Mouse (Mus musculus) stomach, postnatal 0 days (tissue): ENCODE results near the gene Sept9. TPM values are rescaled to one million over a fixed set of nuclear protein-coding genes. Genes with fewer than 3 reads are reported as not detected.

Experiments
- ATAC-seq: fragments of 200-750 bp; cut with Nextera tagmentation; 2 replicates; pipeline ENCODE4 v1.8.0; 2017; ENCODE audit not compliant: low FRiP score, low TSS enrichment
- DNase-seq: peaks from one replicate; pipeline ENCODE4 v3.0.0-alpha.2; 2016; ENCODE audit warnings: low spot score
- H3K27ac ChIP-seq: fragments of 300-500 bp; sonication (generic); replicated peaks from 2 replicates; pipeline ENCODE4 v1.5.1; 2014; ENCODE audit warnings: mild to moderate bottlenecking, control low read depth
- H3K27me3 ChIP-seq: fragments of 300-500 bp; sonication (generic); 2 replicates; pipeline ENCODE4 v1.6.1; 2014; ENCODE audit warnings: low read length; ENCODE audit not compliant: control insufficient read depth, insufficient read depth
- H3K36me3 ChIP-seq: fragments of 300-500 bp; sonication (generic); 2 replicates; pipeline ENCODE4 v1.6.1; 2014; ENCODE audit warnings: low read length, mixed read lengths; ENCODE audit not compliant: control insufficient read depth, insufficient read depth
- H3K4me1 ChIP-seq: fragments of 300-500 bp; sonication (generic); replicated peaks from 2 replicates; pipeline ENCODE4 v1.6.1; 2014; ENCODE audit warnings: antibody characterized with exemption; ENCODE audit not compliant: control insufficient read depth, insufficient read depth
- H3K4me2 ChIP-seq: fragments of 300-500 bp; sonication (generic); replicated peaks from 2 replicates; pipeline ENCODE4 v1.6.1; 2014; ENCODE audit warnings: low read depth, mild to moderate bottlenecking, control low read depth, moderate library complexity
- H3K4me3 ChIP-seq: fragments of 300-500 bp; sonication (generic); 2 replicates; pipeline ENCODE4 v1.5.1; 2014; ENCODE audit warnings: low read depth, low read length, control low read depth
- H3K9ac ChIP-seq: fragments of 300-500 bp; sonication (generic); 2 replicates; pipeline ENCODE4 v1.6.1; 2014; ENCODE audit warnings: mild to moderate bottlenecking, low read length, control low read depth, mixed read lengths
- H3K9me3 ChIP-seq: fragments of 300-500 bp; sonication (generic); 2 replicates; pipeline ENCODE4 v1.6.1; 2016; ENCODE audit warnings: low read length; ENCODE audit not compliant: control insufficient read depth
- CTCF ChIP-seq: IDR thresholded peaks from 2 replicates; pipeline ENCODE4 v1.5.1; 2016; ENCODE audit warnings: antibody characterized with exemption, low read depth, mild to moderate bottlenecking, moderate library complexity
- EP300 ChIP-seq: optimal IDR thresholded peaks from 2 replicates; pipeline ENCODE3; 2016; ENCODE audit warnings: antibody characterized with exemption
- WGBS: fragments of 180-500 bp; shearing (Covaris S2); extraction: QIAGEN DNeasy Blood & Tissue Kit; methylation state at CpG from one replicate; pipeline ENCODE4 v1.1.7; 2014; 5-methylcytosine and 5-hydroxymethylcytosine counted together
- polyA plus RNA-seq: library from polyadenylated mRNA; unstranded; fragments of >200 nt; fragmentation: Nextera tagmentation; extraction: Ambion mirVana; gene quantifications from 2 replicates; pipeline ENCODE4 v1.2.1, GENCODE M21; 2015

Gene Sept9
- polyA plus RNA-seq, 1 experiment from 2014 or later: 42.9 TPM

GRCm38 (mm10) chr11:117256088-117256487, 56.6 kb downstream of the Sept9 start:
- H3K4me3 ChIP-seq: no peak overlapping the region
- no peaks in the 10 kb centered on the region; the same call in none of the 2 replicates for H3K4me1 ChIP-seq
- 59% methylated on average over 9 of the region's 9 CpGs for WGBS
- no peaks in the 10 kb centered on the region for H3K36me3 ChIP-seq
- TF ChIP-seq CTCF: no peak
- no peak for TF ChIP-seq EP300
- H3K27me3 ChIP-seq: no peaks in the 10 kb centered on the region
- H3K27ac ChIP-seq: peak overlapping the region; percentile 40; the same call in 1 of the 2 replicates
- no peak overlapping the region for H3K4me2 ChIP-seq
- DNase-seq (no peak), ATAC-seq (no peak)
- H3K9ac ChIP-seq: no peak overlapping the region
- H3K9me3 ChIP-seq: no peaks in the 10 kb centered on the region

- no peak overlapping the region for H3K27ac ChIP-seq
- 99% methylated on average over 6 of the region's 6 CpGs for WGBS
- DNase-seq: no peak
- no peaks in the 10 kb centered on the region for H3K36me3 ChIP-seq
- no peak overlapping the region for H3K4me2 ChIP-seq
- TF ChIP-seq CTCF (no peak), EP300 (no peak)
- H3K27me3 ChIP-seq: no peaks in the 10 kb centered on the region
- no peak for ATAC-seq
- H3K4me1 ChIP-seq: no peaks in the 10 kb centered on the region; the same call in none of the 2 replicates
- H3K9ac ChIP-seq: no peak overlapping the region
- no peak overlapping the region for H3K4me3 ChIP-seq
- H3K9me3 ChIP-seq: no peaks in the 10 kb centered on the region
Measured at GRCm38 (mm10) chr11:117256840-117257239, 57.4 kb downstream of the Sept9 start.

DNA sequence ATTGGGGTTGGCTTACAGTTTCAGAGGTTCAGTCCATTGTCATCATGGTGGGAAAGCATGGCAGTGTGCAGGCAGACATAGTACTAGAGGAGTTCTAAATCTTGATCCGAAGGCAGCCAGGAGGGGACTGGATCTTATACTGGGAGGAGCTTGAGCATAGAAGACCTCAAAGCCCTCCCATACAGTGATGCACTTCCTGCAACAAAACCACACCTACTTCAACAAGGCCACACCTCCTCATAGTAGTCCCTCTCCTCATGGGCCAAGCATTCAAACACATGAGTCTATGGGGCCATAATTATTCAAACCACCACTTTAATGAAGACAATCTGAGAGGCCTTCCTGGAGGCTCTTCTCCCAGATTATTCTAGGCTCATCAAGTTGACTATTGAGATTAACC, 57.8 kb downstream of the Sept9 start:
- Histone ChIP-seq H3K9ac (no peak overlapping the region), H3K27me3 (no peaks in the 10 kb centered on the region), H3K4me1 (no peaks in the 10 kb centered on the region; the same call in none of the 2 replicates), H3K9me3 (no peaks in the 10 kb centered on the region), H3K4me2 (no peak overlapping the region), H3K36me3 (no peaks in the 10 kb centered on the region), H3K27ac (no peak overlapping the region), H3K4me3 (no peak overlapping the region)
- no peak for TF ChIP-seq CTCF
- ATAC-seq (no peak), DNase-seq (no peak)
- 86% methylated on average over 1 of the region's 1 CpGs for WGBS

- Histone ChIP-seq H3K9ac (no peak overlapping the region), H3K9me3 (no peaks in the 10 kb centered on the region), H3K36me3 (no peaks in the 10 kb centered on the region), H3K4me3 (no peak overlapping the region), H3K4me1 (no peaks in the 10 kb centered on the region; the same call in none of the 2 replicates), H3K27me3 (no peaks in the 10 kb centered on the region), H3K27ac (no peak overlapping the region), H3K4me2 (no peak overlapping the region)
- no peak for ATAC-seq
- no peak for TF ChIP-seq EP300
- TF ChIP-seq CTCF: no peak
- DNase-seq: no peak
Measured at GRCm38 (mm10) chr11:117257842-117258241, 58.4 kb downstream of the Sept9 start.

DNA sequence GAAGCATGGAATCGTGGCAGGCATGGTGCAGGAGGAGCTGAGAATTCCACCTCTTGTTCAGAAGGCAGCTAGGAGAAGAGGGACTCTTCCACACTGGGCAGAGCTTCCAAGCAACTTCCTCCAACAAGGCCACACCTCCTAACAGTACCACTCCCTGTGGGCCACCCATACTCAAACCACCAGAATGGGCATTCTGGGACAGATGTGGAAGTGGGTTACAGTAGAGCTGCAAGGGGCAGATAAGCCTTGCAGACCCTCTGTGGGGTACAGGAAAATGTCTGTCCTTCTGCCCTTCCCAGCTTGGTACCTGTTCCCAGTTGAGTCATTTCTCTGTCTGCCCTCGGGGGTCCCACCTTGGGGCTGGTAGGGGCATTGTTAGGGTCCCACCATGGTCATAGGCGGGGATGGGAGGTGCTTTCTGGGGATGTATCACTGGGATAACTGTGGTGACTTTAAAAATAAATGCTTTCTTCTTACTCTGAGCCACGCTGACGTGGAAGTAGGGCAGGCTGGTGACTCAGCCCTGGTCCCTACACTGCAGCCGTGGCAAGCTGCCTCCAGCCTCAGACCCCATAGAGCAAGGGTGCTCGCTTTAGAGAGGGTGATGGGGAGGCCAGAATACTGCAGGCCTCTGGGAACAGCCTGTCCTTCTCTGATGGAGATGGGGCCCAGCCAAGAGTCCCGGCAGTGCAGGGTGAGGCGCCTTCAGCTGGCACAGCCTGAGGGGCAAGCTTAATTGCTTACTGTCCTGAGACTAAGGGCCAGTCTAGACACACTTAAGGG, 59.9 kb downstream of the Sept9 start:
- no peaks in the 10 kb centered on the region for H3K9me3 ChIP-seq
- no peak for TF ChIP-seq CTCF
- no peak for TF ChIP-seq EP300
- whole genome bisulfite sequencing: 57% methylated on average over 9 of the region's 9 CpGs
- H3K27ac ChIP-seq: peak overlapping the region; percentile 73; the same call in 1 of the 2 replicates
- no peak overlapping the region for H3K9ac ChIP-seq
- ATAC-seq: no peak
- H3K4me2 ChIP-seq: no peak overlapping the region
- H3K4me3 ChIP-seq: no peak overlapping the region
- H3K27me3 ChIP-seq: no peaks in the 10 kb centered on the region
- H3K36me3 ChIP-seq: no peaks in the 10 kb centered on the region
- DNase-seq: no peak
- no peaks in the 10 kb centered on the region; the same call in none of the 2 replicates for H3K4me1 ChIP-seq

- Histone ChIP-seq H3K27me3 (no peaks in the 10 kb centered on the region), H3K4me2 (no peak overlapping the region), H3K27ac (peak overlapping the region; percentile 73), H3K36me3 (no peaks in the 10 kb centered on the region), H3K4me3 (no peak overlapping the region), H3K4me1 (peaks cover 2% of the 10 kb centered on the region), H3K9ac (no peak overlapping the region), H3K9me3 (no peaks in the 10 kb centered on the region)
- TF ChIP-seq CTCF (no peak), EP300 (no peak)
- 34% methylated on average over 9 of the region's 9 CpGs for WGBS
- ATAC-seq (no peak), DNase-seq (no peak)
Measured at GRCm38 (mm10) chr11:117260631-117261030, 61.2 kb downstream of the Sept9 start.
